Mouse (Mus musculus): ENCODE measurements at regions not wholly inside any gene's neighbourhood (a gene's known extent, or its start where the extent isn't known, plus 50 kb on each side); places are given as distances from the start of the nearest gene placed in this dataset.

- TF ChIP-seq CTCF (IDR thresholded peaks at IDR 0.05; ENCODE audit: low read depth, low read length) = no peak
- TF ChIP-seq POLR2A (IDR thresholded peaks at IDR 0.05; ENCODE audit: borderline replicate concordance, low read depth, low read length) = no peak
These were observed 268.5 kb downstream of the Fam84a start for GRCm38 (mm10) chr12:13883317-13883716.
